Mouse (Mus musculus) ES-Bruce4 (cell line): ENCODE results near the gene Prkcq. TPM values are rescaled to one million over a fixed set of nuclear protein-coding genes. Genes with fewer than 3 reads are reported as not detected.

Experiments used
- H3K27ac ChIP-seq: 2 replicates; pipeline ENCODE4 v1.5.1; 2012; ENCODE audit warnings: low read length, inconsistent platforms; ENCODE audit not compliant: insufficient read depth
- H3K27me3 ChIP-seq: 2 replicates; pipeline ENCODE4 v1.6.1; 2012; ENCODE audit warnings: mild to moderate bottlenecking, low read length, inconsistent platforms; ENCODE audit not compliant: control insufficient read depth, poor library complexity, insufficient read depth, severe bottlenecking
- H3K36me3 ChIP-seq: 2 replicates; pipeline ENCODE4 v1.6.1; 2012; ENCODE audit warnings: inconsistent platforms, mild to moderate bottlenecking, low read length, moderate library complexity; ENCODE audit not compliant: control insufficient read depth, poor library complexity, insufficient read depth, severe bottlenecking
- H3K4me1 ChIP-seq: one replicate; pipeline ENCODE4 v1.8.1; 2011; ENCODE audit warnings: low read length; ENCODE audit not compliant: control insufficient read depth, insufficient read depth
- H3K4me3 ChIP-seq: 2 replicates; pipeline ENCODE4 v1.5.1; 2011; ENCODE audit warnings: low read depth, mild to moderate bottlenecking, low read length
- H3K9ac ChIP-seq: 2 replicates; pipeline ENCODE4 v1.6.1; 2012; ENCODE audit warnings: low read depth, mild to moderate bottlenecking, inconsistent platforms; ENCODE audit not compliant: poor library complexity, severe bottlenecking
- H3K9me3 ChIP-seq: replicated peaks from 2 replicates; pipeline ENCODE4 v1.6.1; 2012; ENCODE audit warnings: mild to moderate bottlenecking, low read length, inconsistent platforms; ENCODE audit not compliant: control insufficient read depth, poor library complexity, insufficient read depth, severe bottlenecking
- CTCF ChIP-seq: IDR thresholded peaks from one replicate; pipeline ENCODE4 v1.8.1; 2011; ENCODE audit warnings: low read depth, low read length
- EP300 ChIP-seq: IDR thresholded peaks from 2 replicates; pipeline ENCODE4 v1.6.1; 2011; ENCODE audit warnings: low read depth, low read length; ENCODE audit not compliant: insufficient read depth
- POLR2A ChIP-seq: IDR thresholded peaks from one replicate; pipeline ENCODE4 v1.8.1; 2011; ENCODE audit warnings: low read length; ENCODE audit not compliant: insufficient read depth
- polyA plus RNA-seq: library from polyadenylated mRNA; stranded (reverse); fragments of >200 nt; gene quantifications from 2 replicates; pipeline ENCODE4 v1.2.4, GENCODE M21; 2011; ENCODE audit warnings: low read depth; ENCODE audit not compliant: missing spikeins, insufficient read depth, insufficient read length

Gene Prkcq
- polyA plus RNA-seq, 1 experiment: not detected

DNA sequence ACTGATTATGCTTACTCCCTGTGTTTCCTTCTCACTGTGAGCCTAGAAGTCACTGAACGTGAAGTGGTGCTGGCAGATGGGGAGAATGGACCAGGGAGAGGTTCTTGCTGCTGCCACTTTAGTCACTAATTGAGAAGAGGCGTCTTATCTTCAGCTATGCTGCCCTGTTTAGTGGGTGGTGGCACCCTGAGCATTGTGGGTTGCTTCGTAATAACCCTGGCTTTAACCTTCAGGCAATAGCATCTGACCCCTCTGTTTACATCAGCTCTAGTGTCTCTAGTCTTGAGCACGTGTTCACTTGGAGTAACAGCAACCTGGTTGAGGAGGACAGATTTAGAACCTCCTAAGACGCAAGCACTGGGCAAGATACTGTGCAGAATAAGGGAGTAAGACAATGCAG is 44.9 kb downstream of the Prkcq start:
- no peaks in the 10 kb centered on the region for H3K36me3 ChIP-seq
- no peak overlapping the region for H3K27ac ChIP-seq
- TF ChIP-seq POLR2A (no peak), EP300 (no peak)
- no peaks in the 10 kb centered on the region for H3K9me3 ChIP-seq
- no peak overlapping the region for H3K9ac ChIP-seq
- no peak overlapping the region for H3K4me3 ChIP-seq
- H3K4me1 ChIP-seq: no peaks in the 10 kb centered on the region
- H3K27me3 ChIP-seq: no peaks in the 10 kb centered on the region

GRCm38 (mm10) chr2:11218122-11218521 is 46.2 kb downstream of the Prkcq start:
- TF ChIP-seq EP300: no peak
- TF ChIP-seq POLR2A: no peak
- TF ChIP-seq CTCF: no peak
- H3K4me3 ChIP-seq: no peak overlapping the region
- H3K27ac ChIP-seq: no peak overlapping the region

GRCm38 (mm10) chr2:11219262-11219661 is 47.4 kb downstream of the Prkcq start:
- H3K36me3 ChIP-seq: no peaks in the 10 kb centered on the region
- H3K4me1 ChIP-seq: no peaks in the 10 kb centered on the region

More at GRCm38 (mm10) chr2:11218122-11218521, 46.2 kb downstream of the Prkcq start:
- Histone ChIP-seq H3K4me1 (no peaks in the 10 kb centered on the region), H3K9ac (no peak overlapping the region), H3K27me3 (no peaks in the 10 kb centered on the region), H3K9me3 (no peaks in the 10 kb centered on the region), H3K36me3 (no peaks in the 10 kb centered on the region)

DNA sequence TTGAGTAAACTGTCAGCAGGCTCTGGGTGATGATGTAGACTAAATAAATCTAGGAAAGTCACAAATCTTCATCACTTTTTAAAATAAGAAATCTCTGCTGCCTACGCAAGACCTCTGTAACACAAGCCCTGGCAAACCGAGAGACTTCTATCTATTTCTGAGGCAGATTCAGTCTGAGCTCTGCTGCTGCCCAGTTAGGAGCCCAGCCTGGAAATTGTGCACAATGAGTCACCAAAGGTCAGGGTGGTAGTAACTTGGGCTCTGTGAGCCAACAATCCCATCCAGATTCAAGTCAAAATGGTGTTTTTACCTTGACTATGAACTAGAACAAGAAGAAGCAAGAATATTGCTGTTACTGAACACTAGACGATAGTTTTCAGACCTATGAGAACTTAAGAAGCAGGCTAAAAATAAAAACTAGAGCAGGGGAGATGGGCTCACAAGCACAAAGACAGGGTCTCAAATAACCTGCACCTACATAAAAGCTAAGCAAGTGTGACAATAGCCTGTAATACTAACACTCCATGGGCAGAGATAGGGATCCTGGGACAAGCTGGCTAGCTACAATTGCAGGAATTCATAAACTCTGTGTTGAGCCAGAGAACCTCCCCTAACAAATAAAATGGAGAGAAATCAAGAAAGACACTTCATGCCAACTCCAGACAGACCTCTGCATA is 53.0 kb downstream of the Prkcq start:
- Histone ChIP-seq H3K9me3 (no peaks in the 10 kb centered on the region), H3K4me1 (no peaks in the 10 kb centered on the region), H3K36me3 (no peaks in the 10 kb centered on the region), H3K27ac (no peak overlapping the region), H3K9ac (no peak overlapping the region), H3K4me3 (no peak overlapping the region), H3K27me3 (no peaks in the 10 kb centered on the region)
- TF ChIP-seq CTCF (no peak), EP300 (no peak), POLR2A (no peak)

More at GRCm38 (mm10) chr2:11219262-11219661, 47.4 kb downstream of the Prkcq start:
- Histone ChIP-seq H3K27ac (no peak overlapping the region), H3K27me3 (no peaks in the 10 kb centered on the region), H3K9ac (no peak overlapping the region), H3K4me3 (no peak overlapping the region), H3K9me3 (no peaks in the 10 kb centered on the region)
- no peak for TF ChIP-seq POLR2A
- no peak for TF ChIP-seq CTCF

DNA sequence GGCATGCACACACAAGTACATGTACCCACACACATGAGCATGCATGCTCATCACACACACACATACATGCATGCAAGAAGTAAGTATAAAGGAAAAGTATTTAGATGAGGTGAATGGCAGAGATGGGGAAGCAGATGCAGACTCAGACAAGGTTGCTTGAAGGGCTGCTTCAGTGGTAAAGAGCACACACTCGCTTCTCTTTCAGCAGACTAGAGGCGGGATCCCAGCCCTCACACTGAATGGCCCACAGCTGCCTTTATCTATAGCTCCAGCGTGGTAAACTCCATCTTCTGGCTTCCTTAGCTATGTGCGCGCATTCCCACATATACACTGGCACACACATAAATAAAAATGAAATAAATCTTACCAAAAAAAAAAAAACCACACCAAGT is 53.6 kb downstream of the Prkcq start:
- Histone ChIP-seq H3K9me3 (no peaks in the 10 kb centered on the region), H3K36me3 (no peaks in the 10 kb centered on the region), H3K27me3 (no peaks in the 10 kb centered on the region), H3K9ac (no peak overlapping the region), H3K4me1 (no peaks in the 10 kb centered on the region), H3K27ac (no peak overlapping the region), H3K4me3 (no peak overlapping the region)
- no peak for TF ChIP-seq EP300
- no peak for TF ChIP-seq CTCF
- TF ChIP-seq POLR2A: no peak

DNA sequence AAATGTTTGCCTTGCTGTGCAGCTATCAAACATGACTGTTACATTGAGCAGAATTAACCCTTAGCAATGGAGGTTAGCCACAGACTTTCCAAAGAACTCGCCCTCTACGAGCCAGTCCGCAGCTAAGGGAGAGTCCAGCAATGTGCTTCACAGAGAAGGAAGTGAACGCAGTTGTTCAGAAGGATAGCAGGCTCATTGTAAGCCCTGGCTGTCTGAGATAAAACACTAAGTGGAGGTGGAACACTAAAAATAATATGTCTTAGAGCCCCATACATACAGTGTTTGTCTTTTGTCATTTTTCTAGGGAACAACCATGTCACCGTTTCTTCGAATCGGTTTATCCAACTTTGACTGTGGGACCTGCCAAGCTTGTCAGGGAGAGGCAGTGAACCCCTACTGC is 54.6 kb downstream of the Prkcq start:
- Histone ChIP-seq H3K4me1 (no peaks in the 10 kb centered on the region), H3K27ac (no peak overlapping the region), H3K4me3 (no peak overlapping the region), H3K9me3 (no peaks in the 10 kb centered on the region), H3K27me3 (no peaks in the 10 kb centered on the region), H3K9ac (no peak overlapping the region), H3K36me3 (no peaks in the 10 kb centered on the region)
- TF ChIP-seq EP300 (no peak), CTCF (no peak), POLR2A (no peak)
